Mouse (Mus musculus) cerebellum, adult 18-20 months (tissue): Measurements from ENCODE around the gene Rfc4.

ENCODE experiments used
- DNase-seq, 2 experiments: peaks; one replicate each; pipeline ENCODE4 v3.0.0; 2021

Gene Rfc4

GRCm38 (mm10) chr16:23132336-23132735 is 4.8 kb upstream of the Rfc4 start:
- no peak for DNase-seq

GRCm38 (mm10) chr16:23130303-23130702 is 2.8 kb upstream of the Rfc4 start:
- no peak for DNase-seq

DNA sequence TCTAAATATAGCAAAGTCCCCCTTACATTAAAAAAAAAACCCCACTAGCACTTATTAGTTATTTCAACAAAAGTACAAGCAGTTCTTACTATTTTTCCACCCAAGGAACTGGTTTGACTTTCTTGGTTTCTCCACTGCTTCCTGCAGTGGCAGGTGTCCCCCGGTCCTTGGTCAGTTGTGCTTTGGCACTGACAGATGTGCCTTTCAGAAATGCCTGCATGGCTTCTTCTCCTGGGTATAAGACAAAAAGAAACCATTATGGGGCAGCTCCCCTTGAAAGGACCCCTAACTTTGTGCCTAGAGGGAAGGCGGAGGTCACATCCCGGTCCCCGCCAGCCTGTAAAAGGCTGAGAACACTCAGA is 245 bp downstream of the Rfc4 start:
- DNase-seq, result no peak

DNA sequence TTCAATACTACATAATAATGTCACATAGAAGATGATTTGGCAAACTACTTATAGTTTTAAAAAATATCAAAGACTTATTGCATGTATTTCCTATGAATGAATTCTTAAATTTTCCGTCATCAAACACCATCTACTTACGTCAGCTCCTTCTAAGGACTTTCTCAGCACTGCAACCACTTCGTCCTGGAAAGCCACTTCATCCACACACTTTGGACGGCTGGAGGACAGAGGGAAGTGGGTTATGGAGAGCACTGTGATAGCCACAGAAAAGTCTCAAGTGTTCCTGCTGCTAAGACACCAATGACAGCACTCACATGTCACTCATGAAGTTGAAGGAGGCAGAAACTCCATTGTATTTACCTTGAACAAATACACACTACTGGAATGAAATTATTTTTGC is 3.1 kb downstream of the Rfc4 start:
- DNase-seq, result no peak

DNA sequence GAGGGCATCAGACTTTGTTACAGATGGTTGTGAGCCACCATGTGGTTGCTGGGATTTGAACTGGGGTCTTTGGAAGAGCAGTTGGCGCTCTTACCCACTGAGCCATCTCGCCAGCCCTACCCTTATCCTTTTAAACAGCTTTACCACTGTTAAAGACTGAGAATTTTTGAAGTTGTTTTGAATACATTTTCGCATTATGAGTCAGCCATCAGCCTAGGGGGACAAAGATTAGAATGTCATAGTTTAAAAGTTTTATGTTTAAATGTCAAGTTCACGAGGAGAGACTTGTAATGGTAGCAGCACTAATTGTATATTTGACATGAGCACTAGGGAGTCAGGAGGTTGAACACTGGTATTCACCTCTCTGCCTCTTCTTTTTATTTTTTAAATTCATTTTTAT is 4.4 kb downstream of the Rfc4 start:
- DNase-seq, result no peak

DNA sequence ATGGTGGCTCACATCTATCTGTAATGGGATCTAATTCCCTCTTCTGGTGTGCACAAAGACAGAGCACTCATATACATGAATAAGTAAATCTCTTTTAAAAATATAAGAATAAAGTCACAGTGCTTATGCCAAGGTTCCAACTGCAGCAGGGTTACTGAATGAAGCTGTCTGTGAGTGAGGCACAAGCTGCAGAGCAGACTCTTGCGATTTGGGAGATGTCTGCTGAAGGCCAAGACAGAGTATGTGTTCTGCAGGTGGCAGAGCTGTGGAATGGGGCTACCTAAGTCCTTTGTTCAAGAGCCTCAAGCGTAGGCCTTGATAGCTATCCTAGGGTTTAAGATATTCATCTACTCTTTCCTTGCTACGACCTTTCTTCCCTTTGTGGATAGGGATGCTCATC is 5.1 kb downstream of the Rfc4 start:
- DNase-seq, result no peak

GRCm38 (mm10) chr16:23117173-23117572 is 10.4 kb downstream of the Rfc4 start:
- DNase-seq, result no peak

DNA sequence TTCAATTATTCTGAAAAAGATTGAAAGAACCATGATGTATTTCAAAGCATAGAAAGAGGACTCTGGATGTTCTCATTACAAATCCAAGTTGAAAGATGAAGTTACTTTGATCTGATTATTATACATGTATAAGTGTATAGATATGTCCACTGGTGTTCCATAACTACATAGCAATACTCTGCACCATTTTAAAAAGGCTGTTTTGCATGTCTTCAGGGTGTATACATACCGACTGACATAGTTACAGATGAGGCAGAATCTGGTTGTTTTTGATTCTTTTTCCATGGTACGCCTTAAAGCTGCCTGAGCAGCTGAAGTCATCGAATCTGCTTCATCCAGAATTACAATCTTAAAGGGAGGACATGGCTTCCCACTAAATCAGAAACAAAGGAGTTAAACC is 12.1 kb downstream of the Rfc4 start:
- no peak for DNase-seq

DNA sequence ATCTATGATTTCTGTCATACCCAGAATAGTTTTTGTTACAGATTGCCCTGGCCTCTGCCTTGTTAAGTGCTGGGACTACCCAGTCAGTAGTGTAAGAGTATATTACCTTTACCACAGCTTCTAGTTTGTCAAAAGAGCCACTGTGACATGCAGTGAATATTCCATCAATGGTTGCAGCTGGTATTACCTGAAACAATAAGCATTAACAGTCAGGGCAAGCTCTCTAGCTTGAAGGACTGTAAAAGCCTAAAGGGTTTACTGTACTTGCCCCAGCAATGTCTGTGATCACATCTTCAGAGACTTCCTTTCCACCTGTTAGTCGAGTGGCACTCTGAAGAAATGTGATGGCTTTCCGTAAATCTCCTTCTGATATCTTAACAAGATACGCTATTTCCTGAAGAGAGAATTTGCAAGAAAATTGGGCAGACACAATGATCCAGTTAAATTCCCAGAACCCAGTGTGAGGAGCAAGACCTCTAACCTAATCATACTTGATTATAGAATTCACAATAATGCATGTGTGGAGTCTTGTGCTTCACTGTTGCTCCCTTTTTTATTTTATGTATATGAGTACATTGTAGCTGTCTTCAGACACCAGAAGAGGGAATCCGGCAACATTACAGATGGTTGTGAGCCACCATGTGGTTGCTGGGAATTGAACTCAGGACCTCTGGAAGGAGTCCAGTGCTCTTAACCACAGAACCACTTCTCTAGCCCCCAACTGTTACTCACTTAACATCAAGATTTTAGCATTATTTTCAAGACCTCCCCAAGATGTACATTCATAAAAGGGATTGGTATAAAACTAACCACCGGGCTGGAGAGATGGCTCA is 13.0 kb downstream of the Rfc4 start:
- no peak for DNase-seq

DNA sequence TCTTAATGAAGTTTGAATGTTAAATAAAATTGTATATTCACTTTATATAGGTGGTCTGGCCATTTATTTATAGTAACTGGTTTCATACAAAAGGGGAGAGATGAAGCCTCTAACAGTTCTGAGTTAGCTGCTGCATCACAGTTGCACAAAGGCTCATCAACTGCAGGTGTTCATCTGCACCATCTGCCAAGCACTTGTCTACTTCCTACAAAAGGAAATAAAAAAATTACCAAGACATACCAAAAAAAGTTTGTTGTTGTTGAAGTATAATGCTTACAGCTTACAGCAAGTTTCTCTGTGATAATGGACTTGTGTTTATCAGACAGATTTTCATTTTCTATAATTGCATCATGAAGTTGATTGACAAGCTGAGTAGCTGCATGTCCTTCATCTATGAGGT is 13.6 kb downstream of the Rfc4 start:
- no peak for DNase-seq

DNA sequence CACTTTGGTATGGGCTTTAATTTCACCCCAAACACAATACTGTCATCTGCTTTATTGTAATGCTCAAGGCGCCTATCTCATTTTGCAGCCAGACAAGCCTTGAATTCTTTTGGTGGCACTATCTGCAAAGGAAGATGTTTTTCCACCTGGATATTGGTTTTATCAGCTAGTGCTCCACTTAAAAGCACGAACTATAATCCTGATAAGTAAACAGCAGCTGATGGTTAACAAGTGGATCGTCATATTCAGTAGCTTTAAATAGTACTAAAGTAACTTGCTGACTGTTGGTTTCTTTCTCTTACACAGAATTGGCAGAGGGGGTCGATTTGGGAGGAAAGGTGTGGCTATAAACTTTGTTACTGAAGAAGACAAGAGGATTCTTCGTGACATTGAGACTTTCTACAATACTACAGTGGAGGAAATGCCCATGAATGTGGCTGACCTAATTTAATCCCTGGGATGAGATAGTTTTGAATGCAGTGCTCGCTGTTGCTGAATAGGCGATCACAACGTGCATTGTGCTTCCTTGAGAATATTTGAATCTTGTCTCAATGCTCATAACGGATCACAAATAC is 14.6 kb downstream of the Rfc4 start:
- no peak for DNase-seq

- no peak for DNase-seq
These were observed 15.2 kb downstream of the Rfc4 start for GRCm38 (mm10) chr16:23112348-23112747.

- DNase-seq, result no peak
These were observed 17.9 kb downstream of the Rfc4 start for GRCm38 (mm10) chr16:23109350-23110280.

DNA sequence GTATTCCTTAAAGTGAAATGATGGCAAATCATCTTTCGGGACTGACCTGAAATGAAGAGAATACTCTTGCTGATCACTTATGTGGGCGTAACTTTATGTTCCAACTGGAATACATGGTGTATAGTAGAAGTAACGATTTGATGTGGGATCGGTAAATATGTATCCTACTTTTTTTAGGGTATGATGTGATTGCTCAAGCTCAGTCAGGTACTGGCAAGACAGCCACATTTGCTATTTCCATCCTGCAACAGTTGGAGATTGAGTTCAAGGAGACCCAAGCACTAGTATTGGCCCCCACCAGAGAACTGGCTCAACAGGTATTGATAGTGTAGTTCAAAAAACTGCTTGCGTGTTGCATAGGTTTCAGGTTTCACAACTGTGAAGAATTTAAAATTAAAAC is 18.6 kb downstream of the Rfc4 start:
- no peak for DNase-seq

GRCm38 (mm10) chr16:23107946-23108759 is 19.4 kb downstream of the Rfc4 start:
- DNase-seq, result peak; percentile 84 to 85

DNA sequence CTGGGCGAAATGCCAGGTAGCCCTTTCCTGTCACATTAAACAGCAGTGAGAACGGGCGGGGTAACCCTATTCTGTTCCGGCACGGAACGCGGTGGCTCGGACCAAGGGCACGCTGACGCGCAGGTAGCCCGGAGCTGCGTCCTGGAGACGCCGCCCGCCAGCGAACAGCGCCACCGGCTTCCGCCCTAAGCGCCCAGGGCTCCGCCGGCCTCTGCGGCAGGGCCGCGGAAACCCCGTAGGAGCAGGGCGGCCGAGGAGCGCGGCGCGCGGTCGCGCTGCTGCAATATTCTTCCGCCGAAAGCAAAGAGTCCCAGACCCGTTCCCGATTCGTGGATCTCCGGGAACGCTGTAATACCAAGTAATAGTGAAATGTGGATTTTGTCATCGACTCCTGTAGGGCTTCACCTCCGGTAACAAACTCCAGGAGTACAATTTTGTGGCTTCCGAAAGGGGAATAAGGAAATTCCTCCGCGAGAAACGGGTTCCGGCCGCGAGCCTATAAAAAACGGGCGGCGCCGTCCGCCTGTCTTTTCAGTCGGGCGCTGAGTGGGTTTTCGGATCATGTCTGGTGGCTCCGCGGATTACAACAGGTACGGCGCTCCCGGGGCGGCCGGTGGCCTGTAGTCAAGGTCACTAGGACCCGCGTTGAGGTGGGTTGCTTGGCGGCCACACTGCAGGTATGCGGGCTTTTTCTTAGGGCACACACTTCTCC is 20.1 kb downstream of the Rfc4 start, which contains the start of gene Eif4a2:
TSS of gene Eif4a2 (plus strand) at position 214 of the 712 bp plus-strand sequence.
- peak; percentile 91 to 97 for DNase-seq

DNA sequence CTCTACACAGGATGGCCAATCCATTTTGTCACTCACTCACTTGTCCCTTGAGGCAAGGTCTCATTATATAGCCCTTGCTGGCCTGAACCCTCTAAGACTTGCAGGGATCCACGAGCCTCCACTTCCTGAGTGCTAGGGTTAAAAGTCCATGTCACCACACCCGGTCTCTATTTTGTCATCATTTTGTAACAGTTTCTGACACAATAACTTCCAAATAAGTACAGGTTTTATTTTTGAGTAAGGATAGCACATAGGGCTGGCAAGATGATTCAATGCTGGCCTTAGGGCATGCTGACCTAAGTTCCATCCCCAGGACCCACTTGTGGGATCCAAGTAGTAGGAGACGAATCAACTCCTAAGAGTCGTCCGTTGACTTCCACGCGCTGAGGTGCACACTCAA is 21.4 kb downstream of the Rfc4 start:
- DNase-seq, result no peak

DNA sequence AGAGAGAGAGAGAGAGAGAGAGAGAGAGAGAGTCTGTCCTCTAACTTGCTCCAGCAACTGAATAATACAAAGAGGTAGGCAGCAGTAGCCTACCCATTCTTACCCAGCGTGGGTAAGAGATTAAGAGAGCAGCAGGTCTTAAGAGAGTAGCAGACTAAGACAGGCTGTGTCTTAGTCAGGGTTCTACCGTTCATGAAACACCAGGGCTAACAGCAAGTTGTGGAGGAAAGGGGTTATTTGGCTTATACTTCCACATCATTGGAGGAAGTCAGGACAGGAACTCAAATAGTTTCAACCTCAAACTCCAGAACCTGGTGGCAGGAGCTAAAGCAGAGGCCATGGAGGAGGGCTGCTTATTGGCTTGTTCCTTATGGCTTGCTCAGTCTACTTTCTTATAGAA is 23.7 kb downstream of the Rfc4 start:
- DNase-seq, result no peak

DNA sequence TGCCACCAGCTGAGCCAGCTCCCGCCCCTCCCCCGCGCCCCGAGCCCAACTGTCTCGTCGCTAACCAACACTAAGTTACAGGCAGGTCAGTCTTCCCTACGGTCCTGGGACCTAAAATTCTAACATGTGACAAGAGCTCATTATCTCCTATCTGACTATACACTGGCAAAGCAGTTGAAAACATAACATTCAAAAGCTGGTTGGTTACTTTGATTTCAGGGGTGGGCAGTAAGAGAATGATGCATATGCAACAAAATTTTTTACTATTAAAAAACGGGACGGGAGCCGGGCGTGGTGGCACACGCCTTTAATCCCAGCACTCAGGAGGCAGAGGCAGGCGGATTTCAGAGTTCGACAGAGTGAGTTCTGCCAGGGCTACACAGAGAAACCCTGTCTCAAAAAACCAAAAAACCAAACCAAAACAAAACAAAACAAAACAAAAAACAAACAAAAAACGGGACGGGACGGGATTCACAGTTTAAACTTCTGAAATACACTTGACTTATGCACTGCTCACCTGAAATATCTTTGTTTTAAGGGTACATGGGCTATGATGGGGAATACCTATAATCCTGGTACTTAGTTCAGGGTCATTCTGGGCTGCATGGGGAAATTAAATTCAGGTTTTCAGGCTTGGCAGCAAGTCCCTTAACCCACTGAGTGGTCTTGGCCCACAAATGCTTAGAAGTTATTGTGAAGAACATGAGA is 24.3 kb downstream of the Rfc4 start:
- DNase-seq, result no peak

GRCm38 (mm10) chr16:23102340-23103037 is 25.0 kb downstream of the Rfc4 start:
- no peak for DNase-seq

- DNase-seq, result no peak
These were observed 26.9 kb downstream of the Rfc4 start for GRCm38 (mm10) chr16:23100613-23101012.
